Mouse (Mus musculus) adrenal gland, adult 18-20 months (tissue): Measurements from ENCODE around the gene Sirt4. TPM values are rescaled to one million over a fixed set of nuclear protein-coding genes. Genes with fewer than 3 reads are reported as not detected.

Experiments
- DNase-seq, 2 experiments: peaks; one replicate each; pipeline ENCODE4 v3.0.0; 2021 to 2022; ENCODE audit warnings: low spot score in 2 of 2
- total RNA-seq, 2 experiments: library from RNA; stranded (reverse); gene quantifications; 1 replicate in 1 of 2; 2 replicates in 1 of 2; pipeline ENCODE4 v1.2.3; 2021

Sirt4 gene
- total RNA-seq, 2 experiments from 2014 or later, result 18.1 to 21.2 TPM

- DNase-seq, result no peak
Observed at GRCm38 (mm10) chr5:115475337-115476106, 9.0 kb downstream of the Sirt4 start.

- DNase-seq, result peak in 1 of 2 experiments; percentile 59
Observed at GRCm38 (mm10) chr5:115474174-115474828, 10.2 kb downstream of the Sirt4 start.

DNA sequence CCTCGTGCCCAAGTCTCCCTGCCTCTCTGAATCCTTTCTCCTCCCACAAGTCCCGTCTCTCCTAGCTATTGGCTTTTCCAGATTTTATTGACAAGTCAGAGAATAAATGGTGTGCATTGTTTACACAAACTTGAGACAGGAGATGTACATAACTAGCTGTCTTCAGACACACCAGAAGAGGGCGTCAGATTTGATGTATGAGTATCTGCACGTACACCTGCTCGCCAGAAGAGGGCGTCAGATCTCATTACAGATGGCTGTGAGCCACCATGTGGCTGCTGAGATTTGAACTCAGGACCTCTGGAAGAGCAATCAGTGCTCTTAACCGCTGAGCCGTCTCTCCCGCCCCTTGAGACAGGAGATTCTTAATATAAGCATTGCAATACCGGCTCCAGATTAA lies 11.3 kb downstream of the Sirt4 start:
- DNase-seq, result no peak

- peak; percentile 59 to 66 for DNase-seq
Observed at GRCm38 (mm10) chr5:115470766-115471531, 13.6 kb downstream of the Sirt4 start.

DNA sequence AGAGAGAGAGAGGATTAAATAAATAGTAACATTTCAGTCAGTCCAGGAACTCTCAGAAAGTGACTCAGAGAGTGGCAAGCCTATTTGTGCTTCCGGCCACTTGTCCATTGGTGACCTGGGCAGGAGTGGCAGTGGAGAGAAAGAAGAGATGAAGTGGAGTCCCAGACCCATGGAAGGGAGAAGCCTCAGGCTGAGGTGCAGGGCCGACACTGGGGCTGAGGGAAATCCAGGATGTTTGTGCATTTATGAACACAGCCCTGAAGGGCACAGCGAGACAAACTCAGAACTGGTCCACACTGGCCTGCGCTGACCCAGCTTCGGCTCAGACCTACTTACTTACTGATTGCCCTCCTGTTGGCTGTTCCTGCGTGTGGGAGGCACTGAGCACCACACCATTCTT lies 14.7 kb downstream of the Sirt4 start:
- DNase-seq, result no peak

GRCm38 (mm10) chr5:115465642-115466420 lies 18.7 kb downstream of the Sirt4 start, which contains the start of gene Pla2g1b:
Pla2g1b (plus strand) TSS chr5:115466262.
- no peak for DNase-seq

DNA sequence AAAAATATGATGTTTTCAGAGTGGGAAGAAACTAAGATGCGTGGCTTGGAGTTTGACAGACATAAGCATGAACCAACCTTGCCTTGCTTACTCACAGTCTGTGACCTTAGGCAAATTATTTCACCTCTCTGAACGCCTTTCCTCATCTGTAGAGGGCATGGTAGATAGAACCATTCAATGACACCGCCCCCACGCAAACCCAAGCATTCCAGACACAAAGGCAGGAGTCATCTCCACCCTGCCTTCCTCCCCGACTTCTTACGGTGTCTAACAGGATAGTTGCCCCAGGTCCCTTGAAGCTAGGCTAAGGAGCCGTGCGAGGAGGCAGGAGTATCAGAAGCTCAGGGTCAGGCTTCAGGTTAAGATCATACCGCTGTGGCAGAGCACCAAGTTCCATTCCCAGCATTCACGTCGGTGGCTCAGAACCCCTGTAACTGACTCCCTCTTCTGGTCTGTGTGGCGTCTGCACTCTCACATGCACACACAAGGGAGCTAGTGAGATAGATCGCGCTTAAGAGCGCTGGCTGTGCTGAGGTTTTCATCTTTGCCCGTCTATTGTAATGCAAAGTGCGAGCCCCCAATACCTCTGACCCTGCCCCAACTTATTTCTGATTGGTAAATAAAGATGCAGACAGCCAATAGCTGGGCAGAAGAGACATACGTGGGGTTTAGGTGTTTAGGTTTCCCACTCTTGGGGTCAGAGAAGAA lies 20.0 kb downstream of the Sirt4 start:
- no peak for DNase-seq

DNA sequence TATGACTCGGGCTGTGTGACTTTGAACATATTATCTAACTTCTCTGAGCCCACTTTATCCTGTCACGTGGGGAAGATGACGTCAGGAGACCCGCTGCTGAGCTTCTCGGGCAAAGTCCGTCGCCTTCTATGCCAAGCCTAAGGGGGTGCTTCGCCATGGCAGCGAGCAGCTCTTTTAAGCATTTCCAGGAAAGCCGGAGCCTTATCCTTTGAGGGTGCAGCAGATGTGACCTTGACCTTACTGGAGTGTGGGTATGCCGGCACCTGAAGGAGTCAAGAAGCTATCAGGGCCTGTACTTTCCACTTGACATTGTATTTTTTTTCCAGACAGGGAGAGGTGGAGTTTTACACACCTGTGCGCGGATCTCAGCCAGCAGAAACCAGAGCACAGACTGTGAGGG lies 25.6 kb downstream of the Sirt4 start:
- no peak for DNase-seq

GRCm38 (mm10) chr5:115455838-115456237 lies 28.7 kb downstream of the Sirt4 start:
- no peak for DNase-seq

- no peak for DNase-seq
Observed at GRCm38 (mm10) chr5:115454422-115455090, 30.0 kb downstream of the Sirt4 start.

GRCm38 (mm10) chr5:115450410-115451317 lies 33.9 kb downstream of the Sirt4 start:
- no peak for DNase-seq

GRCm38 (mm10) chr5:115449247-115449646 lies 35.3 kb downstream of the Sirt4 start:
- no peak for DNase-seq

DNA sequence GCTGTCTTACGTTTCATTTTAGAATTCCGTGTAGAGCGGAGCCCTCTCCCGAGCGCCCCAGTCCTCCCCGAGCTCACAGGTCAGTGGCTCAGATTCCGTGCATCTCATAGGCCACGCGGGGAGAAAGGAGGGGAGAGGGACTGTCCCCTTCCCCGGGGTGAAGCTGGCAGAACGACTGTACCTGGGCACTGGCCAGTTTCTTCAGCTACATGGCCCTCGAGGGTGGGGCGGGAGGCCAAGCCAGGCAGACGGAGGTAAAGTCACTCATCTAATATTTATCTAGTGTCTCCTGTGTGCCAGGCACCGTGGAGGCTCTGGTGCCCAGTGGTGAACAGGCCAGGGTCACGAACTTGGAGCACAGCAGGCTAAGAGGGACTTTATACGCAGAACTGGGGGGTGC lies 37.4 kb downstream of the Sirt4 start:
- no peak for DNase-seq

DNA sequence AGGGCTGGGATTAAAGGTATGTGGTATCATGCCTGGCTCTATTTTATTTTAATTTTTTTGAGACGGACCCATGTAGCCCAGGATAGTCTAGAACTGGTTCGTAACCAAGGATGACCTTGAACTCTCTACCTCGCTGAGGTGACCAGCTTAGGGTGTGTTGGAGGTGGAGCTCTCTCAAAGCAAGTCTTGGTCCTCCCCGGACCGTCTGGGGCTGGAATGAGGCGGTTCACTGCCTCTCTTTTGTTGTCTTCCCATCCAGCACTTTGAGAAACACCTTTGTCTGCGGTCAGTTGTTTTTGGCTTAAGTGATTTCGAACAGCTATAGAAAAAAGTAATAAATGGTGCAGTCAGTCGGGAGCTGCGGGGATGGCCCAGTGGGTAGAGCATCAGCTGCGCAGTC lies 40.4 kb downstream of the Sirt4 start:
- DNase-seq, result no peak

DNA sequence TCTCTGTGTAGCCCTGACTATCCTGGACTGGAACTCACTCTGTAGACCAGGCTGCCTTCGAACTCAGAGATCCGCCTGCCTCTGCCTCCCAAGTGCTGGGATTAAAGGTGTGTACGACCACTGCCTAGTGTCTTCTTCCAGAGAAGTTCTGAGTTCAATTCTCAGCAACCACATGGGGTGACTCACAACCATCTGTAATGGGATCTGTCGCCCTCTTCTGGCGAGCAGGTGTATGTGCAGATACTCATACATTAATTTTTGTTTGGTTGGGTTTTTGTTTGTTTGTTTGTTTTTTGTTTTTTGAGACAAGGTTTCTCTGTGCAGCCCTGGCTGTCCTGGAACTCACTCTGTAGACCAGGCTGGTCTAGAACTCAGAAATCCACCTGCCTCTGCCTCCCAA lies 41.9 kb downstream of the Sirt4 start:
- peak; percentile 23 to 36 for DNase-seq

- peak; percentile 61 to 68 for DNase-seq
Observed at GRCm38 (mm10) chr5:115441205-115441849, 43.2 kb downstream of the Sirt4 start.

- DNase-seq, result no peak
Observed at GRCm38 (mm10) chr5:115438667-115439066, 45.9 kb downstream of the Sirt4 start.

DNA sequence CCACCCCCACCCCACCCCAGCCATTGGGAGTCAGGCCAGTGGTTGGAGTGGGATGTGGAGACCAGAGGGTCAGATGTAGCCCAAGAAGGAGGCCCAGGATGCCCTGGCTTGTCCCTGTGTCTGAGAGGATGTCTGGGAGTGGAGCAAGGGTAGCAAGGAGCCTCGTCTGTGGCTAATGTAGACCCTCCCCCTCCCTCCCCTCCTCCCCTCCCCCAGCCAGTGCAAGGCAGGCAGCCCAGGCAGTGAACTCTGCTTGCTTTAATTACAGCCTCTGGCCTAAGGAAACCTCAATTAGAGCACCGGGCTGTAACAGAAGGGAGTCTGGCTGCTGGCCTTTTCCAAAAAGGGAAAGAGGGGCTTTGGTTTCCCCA lies 46.6 kb downstream of the Sirt4 start:
- no peak for DNase-seq
